8 mouse cellular contexts compared by ENCODE assay signal in genomic region chr17:13043846-13044673, GRCm38 (mm10). TPM values are rescaled to one million over a fixed set of nuclear protein-coding genes. Genes with fewer than 3 reads are reported as not detected.
DNase-seq lines count a peak whose midpoint lies in the region; ATAC-seq and TF ChIP-seq lines count a peak whose summit lies in the region.
"Not testable (repeated sequence)": the region's sequence is repeated elsewhere in the genome, so short reads cannot be mapped to it uniquely, and the experiment has no call there.

No protein-coding gene starts in this region.

- H3K36me3 ChIP-seq in lung, postnatal 0 days (ENCODE audit: insufficient read depth, low read length): not testable (repeated sequence)

- not testable (repeated sequence) for H3K27ac ChIP-seq in lung, postnatal 0 days (ENCODE audit: low read length)

- ATAC-seq in common myeloid progenitor, adult 5-6 weeks (replicated peaks; ENCODE audit: low read depth, poor library complexity, severe bottlenecking): peak; percentile 92
- ATAC-seq in lung, postnatal 0 days: peak; percentile 69

- TF ChIP-seq EP300 in lung, postnatal 0 days (IDR thresholded peaks at IDR 0.05): not testable (repeated sequence)

- H3K27me3 ChIP-seq in lung, postnatal 0 days (replicated peaks; ENCODE audit: insufficient read depth, low read length): not testable (repeated sequence)

- not testable (repeated sequence) for H3K4me1 ChIP-seq in lung, postnatal 0 days (ENCODE audit: insufficient read depth, low read depth, low read length)

- DNase-seq in ZHBTc4 (ENCODE audit: low read depth, low spot score): peak; percentile 88
- peak; percentile 50 to 66 for DNase-seq in frontal cortex, postnatal 36 days (ENCODE audit: low spot score in 2 of 2)
- DNase-seq in hindlimb bud, embryonic 11.5 days (ENCODE audit: extremely low spot score, low read depth, low spot score): peak; percentile 28
- peak; percentile 36 to 42 for DNase-seq in layer of hippocampus, postnatal 25 days (ENCODE audit: extremely low spot score in 1 of 2, low spot score in 1 of 2)
- peak; percentile 40 for DNase-seq in lung, postnatal 0 days (ENCODE audit: low spot score)
- peak; percentile 27 for DNase-seq in ovary, postnatal 14 days (ENCODE audit: low spot score)
- peak; percentile 29 for DNase-seq in thymus, postnatal 36 days

- TF ChIP-seq CTCF in lung, postnatal 0 days (IDR thresholded peaks at IDR 0.05): peak; percentile 71

- H3K9ac ChIP-seq in lung, postnatal 0 days (replicated peaks; ENCODE audit: low read depth): not testable (repeated sequence)

- not testable (repeated sequence) for H3K4me3 ChIP-seq in lung, postnatal 0 days (ENCODE audit: low read depth, low read length)

- H3K4me2 ChIP-seq in lung, postnatal 0 days (replicated peaks; ENCODE audit: low read depth, low read length): not testable (repeated sequence)

- not testable (repeated sequence) for H3K9me3 ChIP-seq in lung, postnatal 0 days (ENCODE audit: low read length)

- WGBS in lung, postnatal 0 days: 1% methylated on average over 3 of the region's 4 CpGs

RNA-seq across cellular contexts. Expression of gene Gpr31b, which starts 8.0 kb away (rescaled TPM):
- 0.73 TPM in 1 of 2 replicates, not detected in the other for total RNA-seq in common myeloid progenitor, adult 5-6 weeks (2017)
- total RNA-seq in layer of hippocampus, postnatal 25 days (2021): not detected
- polyA plus RNA-seq in lung, postnatal 0 days (2015; fragmentation: Nextera tagmentation; extraction: Ambion mirVana): not detected in 2 replicates

RNA-seq across cellular contexts. Expression of gene Tcp10b, which starts 16.8 kb away (rescaled TPM):
- total RNA-seq in common myeloid progenitor, adult 5-6 weeks (2017): 0.09 and 0.58 TPM in 2 replicates
- total RNA-seq in layer of hippocampus, postnatal 25 days (2021): under 1 TPM; 0.20 to 0.82 TPM
- polyA plus RNA-seq in lung, postnatal 0 days (2015; fragmentation: Nextera tagmentation; extraction: Ambion mirVana): 0.18 and 0.23 TPM in 2 replicates

RNA-seq across cellular contexts. Expression of gene Sod2, which starts 37.4 kb away (rescaled TPM):
- total RNA-seq in common myeloid progenitor, adult 5-6 weeks (2017): 77.1 and 80.1 TPM in 2 replicates
- total RNA-seq in layer of hippocampus, postnatal 25 days (2021): 100 to 1,000 TPM; 243 to 274 TPM
- polyA plus RNA-seq in lung, postnatal 0 days (2015; fragmentation: Nextera tagmentation; extraction: Ambion mirVana): 195 and 289 TPM in 2 replicates

RNA-seq across cellular contexts. Expression of gene Wtap, which starts 50.1 kb away (rescaled TPM):
- total RNA-seq in common myeloid progenitor, adult 5-6 weeks (2017): 274 and 376 TPM in 2 replicates
- total RNA-seq in layer of hippocampus, postnatal 25 days (2021): 10 to 100 TPM; 51.6 to 56.7 TPM
- 127 and 131 TPM in 2 replicates for polyA plus RNA-seq in lung, postnatal 0 days (2015; fragmentation: Nextera tagmentation; extraction: Ambion mirVana)

Comparison
In these comparisons a context has a peak if more than half of its experiments do, and no peak if none do; other contexts are left out.
1. DNase-seq: peak in every context shown above with its lines; median percentile 88 in ZHBTc4; 58 in frontal cortex, postnatal 36 days; 40 in lung, postnatal 0 days; 39 in layer of hippocampus, postnatal 25 days; 29 in thymus, postnatal 36 days; 28 in hindlimb bud, embryonic 11.5 days; 27 in ovary, postnatal 14 days.